Mouse (Mus musculus): Measurements from ENCODE around the gene Zbtb45. TPM values are rescaled to one million over a fixed set of nuclear protein-coding genes. Genes with fewer than 3 reads are reported as not detected.

Gene Zbtb45
- total and polyA plus RNA-seq, 3 experiments: 16.8 to 36.3 TPM; not detected in 1

GRCm38 (mm10) chr7:13044254-13044625 lies 34.4 kb upstream of the Zbtb45 start:
- Histone ChIP-seq H3K27me3 (ENCODE audit: control insufficient read depth in 1 of 2, insufficient read depth in 2 of 2, low read length in 2 of 2) (no peaks in the 10 kb centered on the region), H3K9me3 (replicated peaks; ENCODE audit: insufficient read depth, low read length) (no peaks in the 10 kb centered on the region), H3K4me3 (ENCODE audit: control insufficient read depth in 1 of 2, insufficient read depth in 1 of 2, low read depth in 2 of 2, low read length in 2 of 2) (no peak overlapping the region), H3K4me1 (ENCODE audit: control insufficient read depth in 1 of 2, insufficient read depth in 2 of 2, low read length in 2 of 2) (peaks cover 4 to 5% of the 10 kb centered on the region in 2 experiments; a peak in 3 of 4 replicates), H3K27ac (ENCODE audit: control insufficient read depth, low read depth, low read length) (no peak overlapping the region), H3K79me2 (ENCODE audit: control insufficient read depth, insufficient read depth, low read length, poor library complexity) (no peaks in the 10 kb centered on the region), H3K9ac (ENCODE audit: control insufficient read depth, low read depth, low read length, poor library complexity, severe bottlenecking) (no peak overlapping the region), H3K36me3 (ENCODE audit: control insufficient read depth in 1 of 2, insufficient read depth in 2 of 2, low read length in 2 of 2) (peaks cover 0 to 7% of the 10 kb centered on the region in 2 experiments; a peak in 2 of 4 replicates)
- TF ChIP-seq EP300 (IDR thresholded peaks at IDR 0.05; ENCODE audit: low read depth in 1 of 2, low read length in 2 of 2) (no peak), MXI1 (IDR thresholded peaks at IDR 0.05; ENCODE audit: low read depth, low read length) (no peak), MYC (IDR thresholded peaks at IDR 0.05; ENCODE audit: low read depth, low read length) (no peak), USF1 (IDR thresholded peaks at IDR 0.05; ENCODE audit: low read depth, low read length) (no peak), E2F4 (IDR thresholded peaks at IDR 0.05; ENCODE audit: borderline replicate concordance, low read depth, low read length) (no peak), TBP (IDR thresholded peaks at IDR 0.05; ENCODE audit: low read depth, low read length) (no peak), SIN3A (IDR thresholded peaks at IDR 0.05; ENCODE audit: low read length) (no peak), POLR2AphosphoS5 (IDR thresholded peaks at IDR 0.05; ENCODE audit: borderline replicate concordance, low read depth, low read length) (no peak), POLR2A (IDR thresholded peaks at IDR 0.05; ENCODE audit: control insufficient read depth in 1 of 2, insufficient read depth in 1 of 2, low read depth in 1 of 2, low read length in 2 of 2, poor library complexity in 1 of 2) (no peak), RCOR1 (IDR thresholded peaks at IDR 0.05; ENCODE audit: low read depth, low read length) (no peak), TCF12 (IDR thresholded peaks at IDR 0.05; ENCODE audit: low read depth, low read length) (no peak), ZNF384 (IDR thresholded peaks at IDR 0.05; ENCODE audit: low read depth, low read length) (no peak), ZC3H11A (IDR thresholded peaks at IDR 0.05; ENCODE audit: low read depth, low read length) (no peak)
- DNase-seq (ENCODE audit: low read depth, low spot score): no peak

- no peak for DNase-seq (ENCODE audit: low read depth, low spot score)
- H3K4me3 ChIP-seq (ENCODE audit: control insufficient read depth in 1 of 2, insufficient read depth in 1 of 2, low read depth in 2 of 2, low read length in 2 of 2): no peak overlapping the region
- H3K79me2 ChIP-seq (ENCODE audit: control insufficient read depth, insufficient read depth, low read length, poor library complexity): no peaks in the 10 kb centered on the region; the same call in 1 of the 2 replicates
- H3K9me3 ChIP-seq (replicated peaks; ENCODE audit: insufficient read depth, low read length): no peaks in the 10 kb centered on the region
- peaks cover 0 to 7% of the 10 kb centered on the region in 2 experiments; a peak in 2 of 4 replicates for H3K36me3 ChIP-seq (ENCODE audit: control insufficient read depth in 1 of 2, insufficient read depth in 2 of 2, low read length in 2 of 2)
- H3K27ac ChIP-seq (ENCODE audit: control insufficient read depth, low read depth, low read length): no peak overlapping the region
- peaks cover 5 to 11% of the 10 kb centered on the region in 2 experiments; a peak in 3 of 4 replicates for H3K4me1 ChIP-seq (ENCODE audit: control insufficient read depth in 1 of 2, insufficient read depth in 2 of 2, low read length in 2 of 2)
- H3K9ac ChIP-seq (ENCODE audit: control insufficient read depth, low read depth, low read length, poor library complexity, severe bottlenecking): no peak overlapping the region
- H3K27me3 ChIP-seq (ENCODE audit: control insufficient read depth in 1 of 2, insufficient read depth in 2 of 2, low read length in 2 of 2): no peaks in the 10 kb centered on the region
- no peak for TF ChIP-seq ELF1 (IDR thresholded peaks at IDR 0.05; ENCODE audit: low read depth, low read length)
- no peak for TF ChIP-seq BHLHE40 (IDR thresholded peaks at IDR 0.05; ENCODE audit: borderline replicate concordance, low read depth, low read length)
- no peak for TF ChIP-seq RCOR1 (IDR thresholded peaks at IDR 0.05; ENCODE audit: low read depth, low read length)
- no peak for TF ChIP-seq POLR2AphosphoS5 (IDR thresholded peaks at IDR 0.05; ENCODE audit: borderline replicate concordance, low read depth, low read length)
- no peak for TF ChIP-seq POLR2AphosphoS2 (IDR thresholded peaks at IDR 0.05; ENCODE audit: low read length)
- TF ChIP-seq TBP (IDR thresholded peaks at IDR 0.05; ENCODE audit: low read depth, low read length): no peak
- TF ChIP-seq ETS1 (IDR thresholded peaks at IDR 0.05; ENCODE audit: low read depth, low read length): no peak
- no peak for TF ChIP-seq KAT2A (conservative IDR thresholded peaks at IDR 0.05; ENCODE audit: low read depth, low read length)
- no peak for TF ChIP-seq CHD2 (IDR thresholded peaks at IDR 0.05; ENCODE audit: low read length)
Measured at GRCm38 (mm10) chr7:13043445-13044253, 33.8 kb upstream of the Zbtb45 start.
